Mouse (Mus musculus): Measurements from ENCODE around the gene Spop. TPM values are rescaled to one million over a fixed set of nuclear protein-coding genes. Genes with fewer than 3 reads are reported as not detected.

Gene Spop
- total RNA-seq, 2 experiments from 2014 or later, result 37.5 to 55.3 TPM

DNA sequence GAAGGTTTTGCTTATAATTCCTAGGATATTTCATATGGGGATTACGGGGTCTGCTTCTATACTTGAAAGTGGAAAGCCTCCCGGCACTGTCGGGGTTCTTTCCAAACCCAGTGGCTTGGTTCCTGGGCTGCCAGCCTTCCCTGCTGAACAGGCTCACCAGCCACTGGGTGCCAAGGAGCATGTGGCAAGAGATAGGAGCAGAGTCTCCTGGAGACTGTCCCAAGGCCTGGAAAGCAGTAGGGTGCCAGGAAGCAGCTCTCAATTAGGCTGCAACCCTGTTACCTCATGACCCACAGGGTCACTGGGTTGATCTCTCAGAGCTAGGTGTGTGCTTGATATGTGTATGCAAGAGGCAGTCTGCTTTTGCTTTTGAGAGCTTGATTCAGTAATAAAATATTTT lies 1.3 kb upstream of the Spop start:
- no peak for ATAC-seq (replicated peaks; ENCODE audit: low FRiP score, low TSS enrichment, poor library complexity, severe bottlenecking)

DNA sequence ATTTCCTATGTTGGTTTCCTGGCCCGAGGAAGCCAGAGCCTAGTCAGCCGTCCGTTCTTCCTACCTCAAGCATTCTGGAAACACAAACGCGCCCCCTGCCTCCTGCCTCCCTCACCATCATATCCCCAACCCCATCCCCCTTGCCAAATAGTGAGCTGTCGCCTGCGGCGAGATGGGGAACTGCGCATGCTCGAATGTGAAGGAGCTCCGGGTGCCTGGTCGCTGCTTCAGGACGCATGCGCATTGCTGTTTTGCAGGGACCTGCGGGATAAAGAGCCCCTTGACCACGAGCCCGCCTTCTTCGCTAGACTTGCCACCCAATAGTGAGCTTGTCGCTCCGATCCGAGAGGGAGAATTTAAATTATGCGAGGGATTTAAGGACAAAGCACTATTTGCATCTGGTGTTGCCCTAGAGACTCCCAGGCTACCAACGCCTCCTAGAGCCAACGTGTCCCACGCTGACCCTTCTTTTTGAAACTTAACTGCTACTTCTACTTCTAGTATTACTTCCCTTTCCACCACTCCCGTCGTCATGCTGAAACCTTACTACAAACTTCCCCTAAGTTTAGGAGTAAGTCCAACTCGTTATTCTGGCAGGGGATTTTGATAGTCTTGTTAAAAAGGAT lies 769 bp downstream of the Spop start:
- ATAC-seq (replicated peaks; ENCODE audit: low FRiP score, low TSS enrichment, poor library complexity, severe bottlenecking), result peak; percentile 87

DNA sequence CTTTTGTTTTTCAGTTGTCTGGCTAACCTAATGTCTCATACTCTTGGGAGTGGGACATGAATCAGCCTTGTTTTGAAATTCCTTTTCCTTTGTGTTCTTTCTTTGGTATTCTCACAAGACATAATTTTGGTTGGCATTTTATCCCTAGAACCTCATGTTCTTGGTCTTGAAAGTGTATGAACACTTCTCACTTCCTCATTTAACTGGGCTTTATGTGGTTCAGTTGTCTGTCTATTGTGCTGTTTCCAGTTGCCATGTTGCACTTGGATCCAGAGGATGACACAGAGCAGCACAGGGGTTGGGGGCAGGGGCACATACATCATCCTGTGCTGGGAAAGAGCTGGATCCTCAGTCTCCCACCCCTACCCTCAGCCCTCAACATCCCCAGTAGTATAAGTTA lies 2.1 kb downstream of the Spop start:
- no peak for ATAC-seq (replicated peaks; ENCODE audit: low FRiP score, low TSS enrichment, poor library complexity, severe bottlenecking)

DNA sequence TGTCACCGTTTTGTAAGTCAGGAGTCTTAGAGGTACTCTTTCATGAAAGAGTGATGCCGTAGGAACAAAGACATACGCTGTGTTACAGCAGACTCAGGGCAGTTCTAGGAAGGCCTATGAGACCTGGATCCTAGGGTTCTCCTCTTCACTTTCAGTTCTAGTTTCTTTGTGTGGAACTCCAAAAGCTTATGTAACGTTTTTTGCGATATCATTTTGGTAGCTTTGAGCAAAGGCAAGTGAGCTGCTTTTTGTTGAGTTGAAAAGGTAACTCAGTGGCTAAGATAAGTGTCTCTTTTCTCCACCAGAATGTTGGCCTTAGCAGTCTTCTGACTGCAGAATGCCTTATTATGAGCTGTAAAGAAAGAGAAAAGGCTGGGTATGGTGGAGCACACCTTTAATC lies 3.5 kb downstream of the Spop start:
- no peak for ATAC-seq (replicated peaks; ENCODE audit: low FRiP score, low TSS enrichment, poor library complexity, severe bottlenecking)

DNA sequence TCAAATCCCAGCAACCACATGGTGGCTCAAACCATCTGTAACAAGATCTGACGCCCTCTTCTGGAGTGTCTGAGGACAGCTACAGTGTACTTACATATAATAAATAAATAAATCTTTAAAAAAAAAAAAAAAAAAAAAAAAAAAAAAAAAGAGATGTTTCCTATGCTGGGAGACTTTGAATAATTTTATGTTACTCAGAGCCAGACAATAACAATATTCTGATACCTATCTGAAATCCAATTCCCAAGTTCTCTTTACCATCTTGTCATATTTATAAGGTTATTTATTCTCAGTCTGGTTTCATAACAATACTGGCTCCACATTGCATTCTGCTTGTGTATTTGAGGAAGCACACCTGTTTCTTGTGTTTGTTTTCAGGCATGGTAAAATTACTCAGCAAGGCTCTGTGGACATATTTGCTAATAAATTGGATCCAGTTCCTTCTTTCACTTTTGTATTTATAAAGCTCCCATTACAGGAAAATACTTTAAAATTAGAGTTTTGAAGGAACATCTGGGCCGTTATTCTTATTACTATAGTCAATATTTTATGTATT lies 7.1 kb downstream of the Spop start:
- ATAC-seq (replicated peaks; ENCODE audit: low FRiP score, low TSS enrichment, poor library complexity, severe bottlenecking), result no peak

DNA sequence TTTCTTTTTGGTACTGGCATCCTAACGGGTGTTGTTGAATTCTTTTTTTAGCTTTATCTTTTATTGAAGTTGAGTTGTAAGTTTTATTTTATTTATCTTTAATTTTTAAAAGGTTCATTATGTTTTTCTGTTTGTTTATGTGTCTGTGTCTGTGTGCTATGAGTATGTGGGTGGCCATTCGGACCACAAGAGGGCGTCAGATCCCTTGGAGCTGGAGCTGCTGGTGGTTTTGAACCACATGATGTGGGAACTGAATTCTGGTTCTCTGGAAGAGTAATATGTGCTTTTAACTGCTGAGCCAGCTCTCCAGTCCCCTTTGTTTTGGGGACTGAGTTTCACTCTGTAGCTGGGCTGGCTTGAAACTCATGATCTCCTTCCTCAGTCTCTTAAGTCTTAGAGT lies 9.6 kb downstream of the Spop start:
- ATAC-seq (replicated peaks; ENCODE audit: low FRiP score, low TSS enrichment, poor library complexity, severe bottlenecking), result no peak

DNA sequence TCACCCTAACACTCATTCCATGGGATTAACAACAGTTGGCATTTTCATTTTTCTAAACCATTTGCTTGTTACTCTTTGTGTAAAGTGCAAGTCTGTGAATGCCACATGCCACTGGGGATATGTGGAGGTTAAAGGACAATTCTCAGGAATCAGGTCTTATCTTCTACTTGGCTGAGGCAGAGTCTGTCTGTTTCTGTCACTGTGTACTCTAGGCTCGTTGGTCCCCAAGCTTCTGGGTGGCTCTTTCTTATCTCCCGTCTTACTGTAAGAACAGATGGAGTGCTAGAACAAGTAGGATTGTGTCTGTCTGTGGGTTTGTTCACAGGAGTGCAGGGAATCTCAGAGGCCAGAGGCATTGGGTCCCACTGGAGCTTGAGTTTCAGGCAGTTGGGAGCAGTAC lies 17.5 kb downstream of the Spop start:
- peak; percentile 87 for ATAC-seq (replicated peaks; ENCODE audit: low FRiP score, low TSS enrichment, poor library complexity, severe bottlenecking)

DNA sequence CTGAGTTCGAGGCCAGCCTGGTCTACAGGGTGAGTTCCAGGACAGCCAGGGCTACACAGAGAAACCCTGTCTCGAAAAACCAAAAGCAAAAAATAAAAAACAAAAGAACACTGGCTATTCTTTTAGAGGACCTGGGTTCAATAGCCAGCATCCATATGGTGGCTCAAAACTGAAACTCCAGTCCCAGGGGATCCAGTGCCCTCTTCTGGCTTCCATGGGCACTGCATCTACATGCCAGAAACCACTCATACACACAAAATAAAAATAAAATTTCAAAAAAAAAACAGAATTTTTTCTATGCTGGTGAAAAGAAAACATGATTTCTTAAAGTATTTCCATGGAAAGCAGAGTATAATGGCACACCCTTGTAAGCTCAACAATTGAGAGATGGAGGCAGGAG lies 18.3 kb downstream of the Spop start:
- ATAC-seq (replicated peaks; ENCODE audit: low FRiP score, low TSS enrichment, poor library complexity, severe bottlenecking), result no peak

DNA sequence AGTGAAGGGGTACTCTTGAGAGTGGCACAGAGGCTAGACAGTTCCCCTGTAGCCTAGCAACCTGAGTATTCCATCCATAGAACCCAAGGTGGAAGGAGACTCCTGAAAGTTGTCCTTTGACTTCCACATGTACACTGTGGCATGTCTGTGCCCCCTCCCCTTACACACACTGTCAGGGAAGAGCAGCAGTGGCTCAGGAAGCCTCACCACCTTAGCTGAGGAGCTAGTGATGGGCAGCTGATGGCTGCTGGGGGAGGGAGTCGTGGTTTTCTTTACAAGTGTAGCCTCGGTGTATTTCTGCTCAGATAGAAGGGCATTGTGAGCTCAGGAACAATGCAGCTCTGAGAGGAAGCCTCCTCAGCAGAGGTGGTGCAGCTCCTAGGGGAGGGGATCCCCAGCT lies 31.5 kb downstream of the Spop start:
- ATAC-seq (replicated peaks; ENCODE audit: low FRiP score, low TSS enrichment, poor library complexity, severe bottlenecking), result no peak

DNA sequence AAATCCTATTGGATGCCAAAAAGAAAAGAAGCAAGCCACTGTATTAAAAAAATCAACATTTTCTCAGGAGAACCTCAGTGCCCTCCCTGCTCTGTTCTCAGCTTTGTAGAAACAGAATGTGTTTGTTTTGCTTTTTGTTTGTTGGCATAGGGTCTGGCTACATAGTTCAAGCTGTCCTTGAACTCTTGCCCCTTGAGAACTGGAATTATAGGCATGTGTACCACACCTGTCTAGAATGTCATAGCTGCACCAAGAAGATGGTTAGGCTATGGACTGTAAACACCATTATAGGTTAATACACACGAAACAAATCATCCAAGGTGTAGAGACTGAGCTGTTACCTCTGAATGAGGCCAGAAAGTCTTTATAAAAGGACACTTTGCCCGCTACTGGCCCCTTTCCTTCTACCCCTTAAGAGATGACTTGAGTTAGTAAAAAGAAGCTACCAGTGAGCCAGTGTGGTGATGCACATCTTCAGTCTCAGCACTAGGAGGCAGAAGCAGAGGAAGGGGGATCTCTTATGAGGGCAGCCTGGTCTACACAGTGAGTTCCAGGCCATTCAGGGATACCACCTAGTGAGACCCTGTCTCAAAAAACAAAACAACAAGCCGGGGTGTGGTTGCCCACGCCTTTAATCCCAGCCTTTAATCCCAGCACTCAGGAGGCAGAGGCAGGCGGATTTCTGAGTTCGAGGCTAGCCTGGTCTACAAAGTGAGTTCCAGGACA lies 32.9 kb downstream of the Spop start:
- ATAC-seq (replicated peaks; ENCODE audit: low FRiP score, low TSS enrichment, poor library complexity, severe bottlenecking), result no peak

DNA sequence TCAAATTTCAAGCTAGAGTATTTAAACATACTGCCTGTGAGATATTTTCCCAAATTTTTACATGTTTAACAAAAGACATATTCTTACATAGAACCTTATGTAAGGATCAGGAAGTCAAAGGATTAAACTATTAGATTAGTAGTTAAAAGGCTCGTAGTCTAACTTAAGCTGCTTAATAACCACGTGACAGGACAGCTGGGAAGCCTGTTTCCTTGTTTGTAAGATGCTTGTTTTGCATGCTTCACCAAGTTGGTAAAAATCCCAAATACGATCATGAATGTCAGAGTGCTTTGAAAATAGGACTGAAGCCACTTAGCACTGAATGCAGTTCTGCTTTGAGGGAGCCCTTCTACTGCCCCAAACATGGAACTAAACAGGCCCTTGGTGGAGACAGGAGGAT lies 34.5 kb downstream of the Spop start:
- no peak for ATAC-seq (replicated peaks; ENCODE audit: low FRiP score, low TSS enrichment, poor library complexity, severe bottlenecking)

DNA sequence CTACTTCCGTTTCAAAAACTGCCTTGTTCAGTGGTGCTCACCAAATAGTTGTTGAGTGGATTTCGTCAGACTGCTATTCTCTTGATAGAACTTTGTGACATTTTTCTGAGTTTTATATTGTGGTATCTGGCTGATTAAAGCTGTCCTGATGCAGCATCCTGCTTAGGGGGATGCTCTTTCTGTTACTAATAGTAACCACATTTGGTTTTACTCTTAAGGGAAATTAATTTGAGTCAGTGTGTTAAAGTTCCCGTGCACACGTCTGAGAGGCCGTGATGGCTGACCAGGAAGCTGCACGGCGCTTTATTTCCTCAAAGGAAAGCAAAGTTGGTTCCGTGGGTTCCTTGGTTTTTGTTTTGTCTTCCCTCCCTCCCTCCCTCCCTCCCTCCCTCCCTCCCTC lies 41.5 kb downstream of the Spop start:
- no peak for ATAC-seq (replicated peaks; ENCODE audit: low FRiP score, low TSS enrichment, poor library complexity, severe bottlenecking)

DNA sequence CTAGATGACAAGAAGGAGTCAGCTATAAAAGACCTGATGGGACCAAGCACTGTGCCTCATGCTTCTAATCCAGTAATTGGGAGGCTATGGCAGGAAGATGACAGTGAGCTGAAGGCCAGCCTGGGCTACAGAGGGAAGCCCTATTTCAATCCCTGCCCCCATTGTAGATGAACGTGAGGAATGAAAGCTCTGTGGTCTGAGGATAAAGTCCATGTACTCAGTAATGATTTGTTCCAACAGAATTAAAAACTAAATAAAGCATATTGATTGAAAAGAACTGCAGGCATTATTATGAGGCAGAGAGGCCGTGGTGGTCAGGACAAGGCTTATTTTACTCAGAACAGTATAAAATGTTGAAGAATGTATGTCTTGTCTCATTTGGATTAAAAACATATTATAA lies 47.0 kb downstream of the Spop start:
- no peak for ATAC-seq (replicated peaks; ENCODE audit: low FRiP score, low TSS enrichment, poor library complexity, severe bottlenecking)

DNA sequence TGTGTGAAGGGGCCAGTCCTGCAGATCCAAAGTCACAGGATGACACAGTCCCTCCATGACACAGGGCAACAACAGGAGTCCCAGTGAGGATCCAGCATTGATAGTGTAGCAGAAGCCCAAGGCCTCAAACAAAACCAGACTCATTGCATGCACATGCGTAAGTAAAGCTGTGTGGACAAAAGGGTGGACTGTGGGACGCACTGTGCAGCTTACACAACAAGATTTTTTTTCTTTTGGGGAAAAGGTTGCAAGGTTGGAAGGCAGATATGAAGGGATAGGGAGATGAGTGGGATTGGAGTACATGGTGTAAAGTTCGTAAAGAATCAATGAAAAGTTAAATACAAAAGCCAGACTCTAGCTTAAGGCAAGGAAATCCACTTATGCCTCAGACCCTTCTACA lies 48.3 kb downstream of the Spop start:
- ATAC-seq (replicated peaks; ENCODE audit: low FRiP score, low TSS enrichment, poor library complexity, severe bottlenecking), result no peak

DNA sequence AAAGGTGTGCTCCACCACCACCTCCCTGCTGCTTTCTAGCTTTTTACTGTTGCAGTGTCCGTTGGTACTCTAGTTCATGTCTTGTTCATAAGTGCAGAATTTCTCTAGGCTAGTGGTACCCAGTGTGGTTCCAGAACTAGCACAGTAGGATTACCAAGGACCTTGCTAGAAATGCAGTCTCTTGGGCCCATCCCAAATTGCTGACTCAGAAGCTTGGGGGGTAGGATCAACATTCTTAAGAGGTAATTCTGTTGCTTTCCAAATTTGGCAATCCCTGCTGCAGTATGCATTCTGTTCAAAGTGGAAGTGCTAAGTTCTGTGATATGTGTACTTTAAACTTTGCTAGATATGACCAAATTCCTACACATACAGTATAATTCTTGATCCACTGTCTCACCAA lies 53.9 kb downstream of the Spop start:
- ATAC-seq (replicated peaks; ENCODE audit: low FRiP score, low TSS enrichment, poor library complexity, severe bottlenecking), result no peak

DNA sequence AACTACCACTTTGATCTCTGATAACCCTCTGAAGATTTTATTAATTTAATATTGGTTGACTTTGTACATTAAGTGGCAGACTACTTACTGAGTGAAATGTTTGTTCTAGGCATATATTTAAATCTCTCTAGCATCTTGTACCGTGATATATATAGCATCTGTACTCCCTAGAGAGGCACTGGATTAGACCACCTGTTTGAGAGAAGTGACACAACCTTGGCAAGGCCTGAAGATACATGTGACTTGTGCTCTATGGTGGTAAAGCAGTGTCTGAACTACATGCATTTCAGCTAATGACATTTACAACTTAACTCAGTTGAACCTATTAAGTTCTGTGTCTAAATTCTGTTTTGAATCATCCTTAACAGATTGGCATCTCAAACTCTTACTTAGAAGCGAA lies 59.1 kb downstream of the Spop start:
- no peak for ATAC-seq (replicated peaks; ENCODE audit: low FRiP score, low TSS enrichment, poor library complexity, severe bottlenecking)

DNA sequence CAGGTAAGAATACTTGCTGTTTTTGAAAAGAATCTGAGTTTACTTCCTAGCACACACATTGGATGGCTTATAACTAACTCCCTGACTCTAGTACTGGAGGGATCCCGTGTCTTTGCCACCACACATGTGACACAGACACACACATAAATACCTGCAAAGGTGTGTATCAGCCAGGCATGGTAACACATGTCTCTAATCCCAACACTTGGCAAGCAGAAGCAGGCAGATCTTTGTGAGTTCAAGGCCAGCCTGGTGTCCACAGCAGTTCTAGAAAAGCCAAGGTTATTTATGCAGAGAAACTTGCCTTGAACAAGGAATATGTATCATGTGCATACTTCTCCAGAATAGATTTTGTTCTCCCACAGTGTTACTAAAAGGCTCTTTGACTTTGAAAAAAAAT lies 59.6 kb downstream of the Spop start:
- no peak for ATAC-seq (replicated peaks; ENCODE audit: low FRiP score, low TSS enrichment, poor library complexity, severe bottlenecking)

DNA sequence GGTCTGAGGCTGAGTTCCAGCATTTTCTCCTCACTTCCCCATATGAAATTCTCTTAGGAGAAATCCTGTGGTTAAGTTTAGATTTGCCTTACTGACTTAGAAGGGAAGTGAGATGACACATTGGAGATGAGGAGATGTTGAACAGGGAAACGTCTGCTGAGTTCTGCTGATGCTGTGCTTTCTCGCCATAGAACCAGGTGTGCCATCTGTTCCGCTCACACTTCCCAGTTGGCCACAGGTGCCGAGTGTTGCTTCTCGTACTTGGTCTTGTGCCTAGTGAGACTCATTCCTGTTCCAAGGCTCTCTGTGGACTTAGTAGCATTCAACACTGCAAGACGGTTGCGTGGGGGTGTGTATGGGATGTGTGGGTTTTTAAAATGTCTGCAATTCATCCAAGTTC lies 62.4 kb downstream of the Spop start:
- no peak for ATAC-seq (replicated peaks; ENCODE audit: low FRiP score, low TSS enrichment, poor library complexity, severe bottlenecking)

DNA sequence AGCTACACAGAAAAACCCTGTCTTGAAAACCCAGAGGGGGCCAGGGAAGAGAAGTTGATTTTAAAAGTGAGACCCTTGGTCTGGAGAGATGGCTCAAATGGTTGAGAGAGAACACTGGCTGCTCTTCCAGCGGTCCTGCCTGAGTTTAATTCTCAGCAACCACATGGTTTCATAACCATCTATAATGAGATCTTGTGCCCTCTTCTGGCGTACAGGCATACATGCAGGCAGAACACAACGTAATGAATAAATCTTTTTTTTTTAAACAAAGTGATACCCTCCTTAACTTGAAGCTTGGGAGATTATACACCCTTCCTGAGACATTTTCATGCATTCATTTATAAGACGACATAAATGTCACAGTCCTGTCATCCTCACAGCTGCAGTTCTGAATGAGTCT lies 65.6 kb downstream of the Spop start:
- no peak for ATAC-seq (replicated peaks; ENCODE audit: low FRiP score, low TSS enrichment, poor library complexity, severe bottlenecking)

DNA sequence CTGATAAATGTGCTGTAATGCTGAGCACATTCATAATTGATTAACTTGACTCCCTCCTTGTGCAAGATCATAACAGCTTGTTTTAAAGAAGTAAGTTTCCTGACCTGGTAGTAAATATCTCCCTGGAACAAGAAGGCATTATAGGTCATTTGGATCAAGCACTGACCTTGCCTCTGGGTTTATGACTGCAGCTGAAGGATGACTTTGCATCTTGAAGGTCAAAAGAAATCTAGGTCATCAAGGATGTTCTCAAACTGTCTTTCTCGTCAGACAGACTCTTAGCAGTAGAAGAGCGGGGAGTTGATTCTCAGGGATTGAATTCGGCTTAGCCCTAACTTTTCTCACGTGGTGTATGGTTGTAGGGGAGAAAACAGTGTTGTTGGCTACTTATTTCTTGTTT lies 66.8 kb downstream of the Spop start:
- no peak for ATAC-seq (replicated peaks; ENCODE audit: low FRiP score, low TSS enrichment, poor library complexity, severe bottlenecking)

DNA sequence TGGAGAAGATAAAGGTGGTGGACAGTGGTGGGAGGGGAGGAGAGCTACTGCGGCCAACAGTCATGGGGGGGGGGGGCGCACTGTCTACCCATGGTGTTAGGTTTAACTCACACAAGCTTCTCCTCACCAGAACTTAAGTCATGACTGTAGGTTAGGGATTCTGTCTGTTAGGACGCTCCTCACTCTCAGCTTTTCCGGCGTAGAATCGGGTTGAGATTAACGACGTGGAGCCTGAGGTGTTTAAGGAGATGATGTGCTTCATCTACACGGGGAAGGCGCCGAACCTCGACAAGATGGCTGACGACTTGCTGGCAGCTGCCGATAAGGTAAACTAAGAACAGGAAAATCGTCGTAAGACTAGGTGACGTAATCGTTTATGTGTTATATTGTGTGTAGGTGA lies 71.8 kb downstream of the Spop start:
- no peak for ATAC-seq (replicated peaks; ENCODE audit: low FRiP score, low TSS enrichment, poor library complexity, severe bottlenecking)
